In the genomic region with DNA sequence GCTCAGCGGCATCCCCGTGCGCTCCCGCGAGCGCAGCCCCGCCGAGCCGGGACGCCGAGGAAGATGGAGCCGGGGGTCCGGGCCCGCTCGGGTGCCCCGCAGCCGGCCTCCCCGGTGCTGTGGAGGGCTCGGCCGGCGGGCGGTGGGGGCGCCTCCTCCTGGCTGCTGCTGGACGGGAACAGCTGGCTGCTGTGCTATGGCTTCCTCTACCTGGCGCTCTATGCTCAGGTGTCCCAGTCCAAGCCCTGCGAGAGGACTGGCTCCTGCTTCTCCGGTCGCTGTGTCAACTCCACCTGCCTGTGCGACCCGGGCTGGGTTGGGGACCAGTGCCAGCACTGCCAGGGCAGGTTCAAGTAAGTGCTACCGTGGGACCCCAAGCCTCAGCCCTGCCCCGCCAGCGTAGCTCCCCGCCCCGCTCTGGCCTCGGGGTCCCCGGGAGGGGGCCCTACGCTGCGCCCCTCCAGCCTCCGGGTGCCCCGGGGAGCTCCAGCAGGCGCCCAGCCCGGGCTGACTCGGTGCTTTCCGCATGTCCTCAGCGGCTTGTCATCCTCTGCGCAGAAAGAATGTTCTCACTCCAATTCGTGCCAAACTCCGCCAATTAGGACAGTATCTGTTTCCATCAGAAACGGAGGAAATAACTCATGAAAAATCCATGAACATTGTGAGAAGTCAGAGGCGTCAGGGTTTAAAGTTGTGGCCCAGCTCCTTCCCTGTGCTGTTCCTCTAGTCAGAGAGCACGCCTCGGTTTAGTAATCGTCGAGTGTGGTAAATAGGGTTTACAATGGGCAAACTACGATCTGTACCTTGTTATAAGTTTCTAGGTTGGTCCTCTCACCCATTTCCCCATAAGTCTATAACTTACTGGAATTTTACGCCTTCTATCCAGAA, we compare ENCODE assay signal across 8 mouse cellular contexts. TPM values are rescaled to one million over a fixed set of nuclear protein-coding genes. Genes with fewer than 3 reads are reported as not detected.
DNase-seq lines count a peak whose midpoint lies in the region; ATAC-seq and TF ChIP-seq lines count a peak whose summit lies in the region.

No protein-coding gene starts in this region.

- peak; percentile 62 for TF ChIP-seq CTCF in stomach, postnatal 0 days (IDR thresholded peaks at IDR 0.05; ENCODE audit: low read depth)

- H3K9ac ChIP-seq in heart, embryonic 11.5 days (ENCODE audit: low read depth, low read length) = peak overlapping the region; percentile 86
- peak overlapping the region; percentile 95 for H3K9ac ChIP-seq in kidney, embryonic 15.5 days
- H3K9ac ChIP-seq in liver, embryonic 13.5 days = peak overlapping the region; percentile 85
- H3K9ac ChIP-seq in stomach, postnatal 0 days (ENCODE audit: low read length) = peak overlapping the region; percentile 96

- H3K27ac ChIP-seq in embryonic facial prominence, embryonic 10.5 days (replicated peaks) = peak overlapping the region; percentile 98
- peak overlapping the region; percentile 93; the same call in 1 of the 2 replicates for H3K27ac ChIP-seq in heart, embryonic 11.5 days (ENCODE audit: low read depth, low read length)
- H3K27ac ChIP-seq in kidney, embryonic 15.5 days = peak overlapping the region; percentile 99
- peak overlapping the region; percentile 79 for H3K27ac ChIP-seq in liver, embryonic 13.5 days
- peak overlapping the region; percentile 97 for H3K27ac ChIP-seq in stomach, postnatal 0 days (replicated peaks)

- H3K4me2 ChIP-seq in heart, embryonic 11.5 days = peak overlapping the region; percentile 81
- H3K4me2 ChIP-seq in kidney, embryonic 15.5 days = peak overlapping the region; percentile 96
- peak overlapping the region; percentile 97 for H3K4me2 ChIP-seq in liver, embryonic 13.5 days
- peak overlapping the region; percentile 97 for H3K4me2 ChIP-seq in stomach, postnatal 0 days (replicated peaks; ENCODE audit: low read depth)

- no peak for TF ChIP-seq EP300 in stomach, postnatal 0 days (optimal IDR thresholded peaks at IDR 0.05)

- H3K4me3 ChIP-seq in embryonic facial prominence, embryonic 10.5 days = peak overlapping the region; percentile 97
- peak overlapping the region; percentile 92 for H3K4me3 ChIP-seq in heart, embryonic 11.5 days (ENCODE audit: low read depth, low read length)
- H3K4me3 ChIP-seq in kidney, embryonic 15.5 days (replicated peaks) = peak overlapping the region; percentile 98
- H3K4me3 ChIP-seq in liver, embryonic 13.5 days (replicated peaks) = peak overlapping the region; percentile 83
- H3K4me3 ChIP-seq in stomach, postnatal 0 days (ENCODE audit: low read depth, low read length) = peak overlapping the region; percentile 96

- H3K27me3 ChIP-seq in embryonic facial prominence, embryonic 10.5 days (replicated peaks; ENCODE audit: low read depth, poor library complexity, severe bottlenecking) = no peaks in the 10 kb centered on the region
- H3K27me3 ChIP-seq in heart, embryonic 11.5 days (ENCODE audit: control insufficient read depth, insufficient read depth, low read length) = no peaks in the 10 kb centered on the region
- no peaks in the 10 kb centered on the region for H3K27me3 ChIP-seq in kidney, embryonic 15.5 days
- H3K27me3 ChIP-seq in liver, embryonic 13.5 days = peaks cover 21% of the 10 kb centered on the region
- H3K27me3 ChIP-seq in stomach, postnatal 0 days (ENCODE audit: control insufficient read depth, insufficient read depth, low read length) = no peaks in the 10 kb centered on the region

- peaks cover 42% of the 10 kb centered on the region for H3K4me1 ChIP-seq in embryonic facial prominence, embryonic 10.5 days
- H3K4me1 ChIP-seq in heart, embryonic 11.5 days (ENCODE audit: control insufficient read depth, insufficient read depth, low read length) = 0 out of 2 replicates have a peak, but pooled peaks cover 3% of the 10 kb centered on the region
- peaks cover 12% of the 10 kb centered on the region for H3K4me1 ChIP-seq in kidney, embryonic 15.5 days
- H3K4me1 ChIP-seq in liver, embryonic 13.5 days (replicated peaks) = peaks cover 23% of the 10 kb centered on the region
- H3K4me1 ChIP-seq in stomach, postnatal 0 days (replicated peaks; ENCODE audit: control insufficient read depth, insufficient read depth) = peaks cover 3% of the 10 kb centered on the region; the same call in 1 of the 2 replicates

- 1% methylated on average over 57 of the region's 57 CpGs for WGBS in embryonic facial prominence, embryonic 10.5 days
- WGBS in heart, embryonic 11.5 days (ENCODE audit: insufficient replicate concordance) = 2% methylated on average over 55 of the region's 57 CpGs
- WGBS in kidney, embryonic 15.5 days = under 1% methylated on average over 57 of the region's 57 CpGs
- WGBS in liver, embryonic 13.5 days (ENCODE audit: insufficient replicate concordance) = 2% methylated on average over 52 of the region's 57 CpGs
- WGBS in stomach, postnatal 0 days = under 1% methylated on average over 37 of the region's 57 CpGs

- peak; percentile 77 for ATAC-seq in heart, embryonic 11.5 days (replicated peaks; ENCODE audit: insufficient number of reproducible peaks, low FRiP score, low TSS enrichment)
- ATAC-seq in kidney, embryonic 15.5 days (replicated peaks; ENCODE audit: low FRiP score) = peak; percentile 87
- peak; percentile 63 for ATAC-seq in liver, embryonic 13.5 days (ENCODE audit: low read depth)
- ATAC-seq in stomach, postnatal 0 days (ENCODE audit: low FRiP score, low TSS enrichment) = peak; percentile 85

- H3K36me3 ChIP-seq in embryonic facial prominence, embryonic 10.5 days (replicated peaks) = peaks cover 4% of the 10 kb centered on the region; the same call in 1 of the 2 replicates
- no peaks in the 10 kb centered on the region for H3K36me3 ChIP-seq in heart, embryonic 11.5 days (ENCODE audit: control insufficient read depth, insufficient read depth, low read length)
- no peaks in the 10 kb centered on the region for H3K36me3 ChIP-seq in kidney, embryonic 15.5 days
- H3K36me3 ChIP-seq in liver, embryonic 13.5 days = no peaks in the 10 kb centered on the region
- no peaks in the 10 kb centered on the region for H3K36me3 ChIP-seq in stomach, postnatal 0 days (ENCODE audit: control insufficient read depth, insufficient read depth, low read length)

- H3K9me3 ChIP-seq in embryonic facial prominence, embryonic 10.5 days = no peaks in the 10 kb centered on the region
- no peaks in the 10 kb centered on the region for H3K9me3 ChIP-seq in heart, embryonic 11.5 days (replicated peaks; ENCODE audit: control insufficient read depth, low read length)
- H3K9me3 ChIP-seq in kidney, embryonic 15.5 days (replicated peaks) = no peaks in the 10 kb centered on the region
- no peaks in the 10 kb centered on the region for H3K9me3 ChIP-seq in liver, embryonic 13.5 days (replicated peaks)
- no peaks in the 10 kb centered on the region for H3K9me3 ChIP-seq in stomach, postnatal 0 days (ENCODE audit: control insufficient read depth, low read length)

- peak; percentile 69 to 72 for DNase-seq in B cell, adult 2 months
- DNase-seq in adrenal gland, adult 8-10 months = peak; percentile 38
- DNase-seq in embryonic facial prominence, embryonic 10.5 days (ENCODE audit: low spot score) = peak; percentile 80
- peak; percentile 33 for DNase-seq in liver, embryonic 13.5 days
- DNase-seq in natural killer cell, adult 2 months (ENCODE audit: low spot score in 2 of 2) = peak; percentile 16 to 41
- DNase-seq in stomach, postnatal 0 days (ENCODE audit: low spot score) = peak; percentile 77

RNA-seq across cellular contexts. Expression of gene Atrnl1, which starts 0.7 kb away (rescaled TPM):
- 10 to 100 TPM; 27.7 to 33.6 (median 30.5) TPM for total RNA-seq in adrenal gland, adult 8-10 months (2022)
- 4.0 and 4.3 TPM in 2 replicates for polyA plus RNA-seq in embryonic facial prominence, embryonic 10.5 days (2016; fragmentation: Nextera tagmentation; extraction: Ambion mirVana)
- polyA plus RNA-seq in heart, embryonic 11.5 days (2014; fragmentation: Nextera tagmentation; extraction: Ambion mirVana) = 4.0 and 4.4 TPM in 2 replicates
- polyA plus RNA-seq in kidney, embryonic 15.5 days (2015; fragmentation: Nextera tagmentation; extraction: Ambion mirVana) = 9.2 and 9.7 TPM in 2 replicates
- polyA plus RNA-seq in liver, embryonic 13.5 days (2015; fragmentation: Nextera tagmentation; extraction: Ambion mirVana) = 0.68 and 0.70 TPM in 2 replicates
- 3.9 and 4.2 TPM in 2 replicates for polyA plus RNA-seq in stomach, postnatal 0 days (2015; fragmentation: Nextera tagmentation; extraction: Ambion mirVana)

Comparison
In these comparisons a context has a peak if more than half of its experiments do, and no peak if none do; other contexts are left out.
1. Peak in every context shown above with its lines: DNase-seq, ATAC-seq, H3K4me3 ChIP-seq and H3K27ac ChIP-seq.
2. DNase-seq: peak in every context shown above with its lines; median percentile 80 in embryonic facial prominence, embryonic 10.5 days; 77 in stomach, postnatal 0 days; 70 in B cell, adult 2 months; 38 in adrenal gland, adult 8-10 months; 33 in liver, embryonic 13.5 days; 28 in natural killer cell, adult 2 months.